Mouse (Mus musculus) ovary, postnatal 10 days (tissue): ENCODE measurements around the gene Kcnj16.
A peak's percentile ranks its signal among the peaks of the same experiment; 100 is the strongest.

ENCODE experiments used
- DNase-seq: peaks from one replicate; pipeline ENCODE4 v3.0.0; 2022; ENCODE audit warnings: low spot score

Kcnj16 gene

GRCm38 (mm10) chr11:111056030-111056429 is 88.2 kb downstream of the Kcnj16 start:
- no peak for DNase-seq

- DNase-seq, result no peak
Observed at GRCm38 (mm10) chr11:111057435-111057834, 89.6 kb downstream of the Kcnj16 start.

- DNase-seq, result no peak
Observed at GRCm38 (mm10) chr11:111059440-111059839, 91.6 kb downstream of the Kcnj16 start.

GRCm38 (mm10) chr11:111060216-111060615 is 92.4 kb downstream of the Kcnj16 start:
- DNase-seq, result no peak

GRCm38 (mm10) chr11:111064751-111065527 is 97.1 kb downstream of the Kcnj16 start:
- peak; percentile 7 for DNase-seq

- peak; percentile 78 for DNase-seq
Observed at GRCm38 (mm10) chr11:111065635-111066298, 97.9 kb downstream of the Kcnj16 start, which contains the start of gene Kcnj2. Gene Kcnj2, plus strand, starts transcription at chr11:111066164.

- no peak for DNase-seq
Observed at GRCm38 (mm10) chr11:111066299-111066691, 98.5 kb downstream of the Kcnj16 start.

- DNase-seq, result no peak
Observed at GRCm38 (mm10) chr11:111067787-111068186, 100.0 kb downstream of the Kcnj16 start.

- no peak for DNase-seq
Observed at GRCm38 (mm10) chr11:111070460-111070859, 102.6 kb downstream of the Kcnj16 start.

GRCm38 (mm10) chr11:111074131-111074530 is 106.3 kb downstream of the Kcnj16 start:
- DNase-seq, result no peak
